Mouse (Mus musculus) heart, postnatal 0 days (tissue): ENCODE results near the gene Sox18.
A peak's percentile ranks its signal among the peaks of the same experiment; 100 is the strongest.

Experiments
- CTCF ChIP-seq: IDR thresholded peaks from 2 replicates; pipeline ENCODE4 v1.5.1; 2016; ENCODE audit warnings: antibody characterized with exemption, control low read depth, low read depth
- EP300 ChIP-seq: IDR thresholded peaks from 2 replicates; pipeline ENCODE4 v1.6.1; 2016; ENCODE audit warnings: antibody characterized with exemption, low read depth

DNA sequence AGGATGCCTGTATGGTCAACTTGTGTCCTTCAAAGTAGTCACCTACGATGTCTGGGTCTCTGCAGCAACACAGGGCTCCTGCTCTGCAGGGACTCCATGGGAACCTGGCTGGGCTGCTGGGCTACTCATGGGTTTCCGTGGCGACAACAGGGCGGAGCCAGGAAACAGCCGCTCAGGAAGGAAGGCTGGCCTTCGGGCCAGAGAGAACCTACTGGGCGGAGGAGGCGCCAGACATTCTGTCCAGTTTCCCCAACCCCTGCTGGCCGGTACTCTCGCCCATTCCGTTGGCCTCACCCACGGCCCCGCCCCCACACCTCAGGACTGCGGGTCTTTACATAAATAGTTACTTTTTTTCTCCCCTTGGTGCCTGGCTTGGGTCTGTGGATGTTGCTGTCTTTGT is 4.0 kb upstream of the Sox18 start:
- TF ChIP-seq CTCF: no peak; the same call in 1 of the 2 replicates
- peak; percentile 44; the same call in 1 of the 2 replicates for TF ChIP-seq EP300
